Mouse (Mus musculus): Measurements from ENCODE around the gene Lamtor4. TPM values are rescaled to one million over a fixed set of nuclear protein-coding genes. Genes with fewer than 3 reads are reported as not detected.

Gene Lamtor4
- polyA plus RNA-seq, 1 experiment from 2014 or later, result 77.9 TPM

GRCm38 (mm10) chr5:138260834-138261233 lies 5.6 kb downstream of the Lamtor4 start:
- Histone ChIP-seq H3K4me2 (peak overlapping the region; percentile 12; the same call in 1 of the 2 replicates), H3K27ac (replicated peaks) (peak overlapping the region; percentile 45; the same call in 1 of the 2 replicates), H3K9ac (peak overlapping the region; percentile 64), H3K4me1 (peaks cover 71% of the 10 kb centered on the region), H3K27me3 (replicated peaks) (no peaks in the 10 kb centered on the region), H3K4me3 (no peak overlapping the region), H3K36me3 (peaks cover 48% of the 10 kb centered on the region), H3K9me3 (no peaks in the 10 kb centered on the region)
- no peak for ATAC-seq (ENCODE audit: extremely low read depth, insufficient number of reproducible peaks, low FRiP score, low TSS enrichment)
- 51% methylated on average over 11 of the region's 11 CpGs for WGBS

GRCm38 (mm10) chr5:138262001-138262400 lies 6.7 kb downstream of the Lamtor4 start:
- Histone ChIP-seq H3K27ac (replicated peaks) (no peak overlapping the region), H3K27me3 (replicated peaks) (no peaks in the 10 kb centered on the region), H3K9me3 (no peaks in the 10 kb centered on the region), H3K36me3 (peaks cover 56% of the 10 kb centered on the region), H3K4me3 (no peak overlapping the region), H3K9ac (no peak overlapping the region; the same call in 1 of the 2 replicates), H3K4me1 (peaks cover 61% of the 10 kb centered on the region), H3K4me2 (no peak overlapping the region)
- WGBS, result 70% methylated on average over 4 of the region's 4 CpGs
- ATAC-seq (ENCODE audit: extremely low read depth, insufficient number of reproducible peaks, low FRiP score, low TSS enrichment), result no peak

GRCm38 (mm10) chr5:138262582-138263240 lies 7.4 kb downstream of the Lamtor4 start:
- Histone ChIP-seq H3K9me3 (no peaks in the 10 kb centered on the region), H3K4me1 (peaks cover 58% of the 10 kb centered on the region), H3K27me3 (replicated peaks) (no peaks in the 10 kb centered on the region), H3K27ac (replicated peaks) (no peak overlapping the region), H3K9ac (peak overlapping the region; percentile 97), H3K36me3 (peaks cover 50% of the 10 kb centered on the region), H3K4me3 (peak overlapping the region; percentile 92), H3K4me2 (peak overlapping the region; percentile 83)
- WGBS, result 55% methylated on average over 18 of the region's 18 CpGs
- ATAC-seq (ENCODE audit: extremely low read depth, insufficient number of reproducible peaks, low FRiP score, low TSS enrichment), result no peak

DNA sequence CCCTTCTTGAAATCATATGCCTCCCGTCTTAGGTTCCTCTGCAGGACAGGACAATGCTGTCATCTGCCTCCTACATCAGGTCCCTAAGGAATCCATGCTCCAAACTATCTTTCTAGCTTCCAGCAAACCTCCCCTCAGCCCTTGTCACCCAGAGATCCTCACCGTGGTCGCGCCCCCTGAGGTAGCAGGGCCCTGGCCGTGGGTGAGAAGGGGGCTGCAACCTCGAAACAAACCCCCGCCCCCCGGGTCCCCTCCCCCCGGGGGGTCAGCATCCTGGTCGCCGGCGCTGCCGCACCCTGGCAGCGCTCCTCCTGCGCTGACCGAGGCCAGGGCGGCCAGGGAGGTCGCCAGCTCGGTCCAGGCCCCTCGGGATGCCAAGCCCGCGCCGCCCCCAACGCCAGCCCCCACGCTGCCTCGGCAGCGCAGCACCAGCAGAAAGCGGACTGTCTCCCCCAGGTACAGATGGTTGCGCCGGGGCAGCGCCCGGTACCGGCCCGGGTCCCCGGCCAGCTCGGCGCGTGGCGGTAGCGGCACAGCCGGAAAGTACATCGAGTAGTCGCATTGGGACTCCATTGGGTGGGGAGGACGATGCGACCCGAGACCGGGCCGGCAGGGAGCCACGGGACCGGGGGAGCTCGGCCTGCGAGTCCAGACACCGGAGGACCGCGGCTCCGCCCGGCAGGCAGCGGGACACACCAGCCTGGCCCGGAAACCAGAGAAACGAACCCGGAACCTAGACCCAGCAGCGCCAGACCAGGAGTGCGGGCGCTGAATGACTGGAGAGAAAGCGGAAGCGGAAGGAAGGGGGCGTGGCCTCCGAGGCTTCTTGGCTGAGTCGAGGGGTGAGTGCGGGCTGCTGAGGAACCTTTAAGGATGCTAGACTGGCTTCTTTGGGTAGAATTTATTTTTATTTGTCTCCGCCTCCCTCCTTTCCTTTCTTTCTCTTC lies 8.3 kb downstream of the Lamtor4 start, which contains the start of gene BC037034:
Gene BC037034, minus strand, starts transcription at position 774 of the 947 bp plus-strand sequence.
- no peaks in the 10 kb centered on the region for H3K27me3 ChIP-seq (replicated peaks)
- peak within 1 kb of the TSS; percentile 92 for H3K4me3 ChIP-seq
- ATAC-seq (ENCODE audit: extremely low read depth, insufficient number of reproducible peaks, low FRiP score, low TSS enrichment), result peak; percentile 73
- no peaks in the 10 kb centered on the region for H3K9me3 ChIP-seq
- H3K4me1 ChIP-seq, result peaks cover 53% of the 10 kb centered on the region
- peak within 1 kb of the TSS; percentile 97 for H3K9ac ChIP-seq
- peak within 1 kb of the TSS; percentile 79 for H3K27ac ChIP-seq (replicated peaks)
- peaks cover 46% of the 10 kb centered on the region for H3K36me3 ChIP-seq
- under 1% methylated on average over 69 of the region's 71 CpGs for WGBS
- peak within 1 kb of the TSS; percentile 83 for H3K4me2 ChIP-seq

DNA sequence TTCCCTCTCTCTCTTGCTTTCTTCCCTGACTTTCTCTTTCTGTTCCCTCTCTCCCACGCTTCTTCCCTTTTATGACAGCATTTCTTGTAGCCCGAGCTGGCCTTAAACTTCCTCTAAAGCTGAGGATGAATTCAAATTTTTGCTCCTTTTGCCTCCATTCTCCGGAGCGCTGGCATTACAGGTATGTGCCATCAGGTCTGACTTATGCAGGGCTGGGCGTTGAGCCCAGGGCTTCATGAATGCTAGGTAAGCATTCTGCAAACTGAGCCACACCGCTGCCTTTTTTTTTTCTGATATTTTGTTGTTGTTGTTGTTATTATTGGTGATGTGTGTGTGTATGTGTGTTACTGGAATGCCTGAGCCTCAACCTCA lies 8.9 kb downstream of the Lamtor4 start:
- peaks cover 46% of the 10 kb centered on the region for H3K4me1 ChIP-seq
- no peaks in the 10 kb centered on the region for H3K27me3 ChIP-seq (replicated peaks)
- H3K4me2 ChIP-seq, result peak overlapping the region; percentile 83
- 10% methylated on average over 6 of the region's 6 CpGs for WGBS
- no peak for ATAC-seq (ENCODE audit: extremely low read depth, insufficient number of reproducible peaks, low FRiP score, low TSS enrichment)
- peak overlapping the region; percentile 97 for H3K9ac ChIP-seq
- H3K9me3 ChIP-seq, result no peaks in the 10 kb centered on the region
- H3K36me3 ChIP-seq, result peaks cover 40% of the 10 kb centered on the region
- peak overlapping the region; percentile 92 for H3K4me3 ChIP-seq
- 0 out of 2 replicates have a peak overlapping the region, but pooled peaks have one; percentile 79 for H3K27ac ChIP-seq (replicated peaks)

GRCm38 (mm10) chr5:138265712-138266111 lies 10.4 kb downstream of the Lamtor4 start:
- no peak overlapping the region for H3K9ac ChIP-seq
- H3K9me3 ChIP-seq, result no peaks in the 10 kb centered on the region
- H3K4me3 ChIP-seq, result no peak overlapping the region
- peaks cover 8% of the 10 kb centered on the region for H3K27me3 ChIP-seq (replicated peaks)
- peaks cover 25% of the 10 kb centered on the region for H3K36me3 ChIP-seq
- H3K4me2 ChIP-seq, result no peak overlapping the region
- 83% methylated on average over 4 of the region's 4 CpGs for WGBS
- H3K27ac ChIP-seq (replicated peaks), result no peak overlapping the region
- H3K4me1 ChIP-seq, result peaks cover 31% of the 10 kb centered on the region
- no peak for ATAC-seq (ENCODE audit: extremely low read depth, insufficient number of reproducible peaks, low FRiP score, low TSS enrichment)

DNA sequence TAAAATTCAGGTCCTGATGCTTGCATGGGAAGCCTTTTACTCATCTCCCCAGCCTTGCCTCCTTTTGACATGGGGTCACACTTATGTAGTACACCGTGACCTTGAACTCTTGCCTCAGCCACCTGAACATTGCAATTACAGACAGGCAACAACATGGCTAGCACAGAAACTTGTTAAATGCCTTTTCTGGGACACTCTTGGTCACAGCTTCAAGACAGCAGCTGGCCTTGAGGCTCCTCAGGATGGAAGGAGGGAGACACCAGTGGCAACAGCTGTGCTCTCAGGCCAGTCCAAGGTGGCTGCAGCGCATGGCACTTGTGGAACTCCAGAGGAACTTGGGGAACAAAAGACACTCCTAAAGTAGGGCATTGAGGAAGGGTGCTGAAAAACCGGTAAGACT lies 11.8 kb downstream of the Lamtor4 start:
- ATAC-seq (ENCODE audit: extremely low read depth, insufficient number of reproducible peaks, low FRiP score, low TSS enrichment), result no peak
- 86% methylated on average over 3 of the region's 3 CpGs for WGBS
- no peak overlapping the region for H3K4me2 ChIP-seq

GRCm38 (mm10) chr5:138268980-138269379 lies 13.7 kb downstream of the Lamtor4 start:
- Histone ChIP-seq H3K4me2 (no peak overlapping the region), H3K27ac (replicated peaks) (no peak overlapping the region), H3K4me1 (peaks cover 20% of the 10 kb centered on the region), H3K9ac (no peak overlapping the region), H3K4me3 (no peak overlapping the region), H3K27me3 (replicated peaks) (peaks cover 31% of the 10 kb centered on the region), H3K36me3 (peaks cover 13% of the 10 kb centered on the region), H3K9me3 (no peaks in the 10 kb centered on the region)
- no peak for ATAC-seq (ENCODE audit: extremely low read depth, insufficient number of reproducible peaks, low FRiP score, low TSS enrichment)
- WGBS, result 63% methylated on average over 4 of the region's 4 CpGs

More for the DNA sequence above, 11.8 kb downstream of the Lamtor4 start:
- peaks cover 22% of the 10 kb centered on the region for H3K27me3 ChIP-seq (replicated peaks)
- H3K36me3 ChIP-seq, result peaks cover 13% of the 10 kb centered on the region
- H3K27ac ChIP-seq (replicated peaks), result no peak overlapping the region
- peaks cover 25% of the 10 kb centered on the region for H3K4me1 ChIP-seq
- no peak overlapping the region for H3K9ac ChIP-seq
- no peak overlapping the region for H3K4me3 ChIP-seq
- H3K9me3 ChIP-seq, result no peaks in the 10 kb centered on the region

DNA sequence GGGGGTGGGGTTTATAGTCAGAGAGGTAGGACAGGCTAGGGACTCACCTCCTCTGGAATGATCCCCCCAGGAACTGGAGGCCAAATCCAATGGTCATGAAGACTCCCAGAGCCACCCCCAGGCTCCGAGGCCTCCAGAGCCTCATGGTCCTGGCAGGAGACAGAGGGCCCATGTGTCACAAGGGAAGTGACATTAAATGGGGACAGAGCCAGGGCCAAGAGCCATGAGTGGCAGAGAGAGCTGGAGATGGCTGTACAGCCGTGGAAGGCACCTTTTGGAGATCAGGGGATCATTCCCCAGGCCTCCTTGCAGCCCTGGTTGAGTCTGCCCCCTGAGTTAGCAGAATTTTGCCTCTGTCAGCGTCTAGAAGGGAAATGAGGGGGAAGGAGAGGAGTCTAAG lies 15.9 kb downstream of the Lamtor4 start:
- peaks cover 10% of the 10 kb centered on the region for H3K36me3 ChIP-seq
- no peak for ATAC-seq (ENCODE audit: extremely low read depth, insufficient number of reproducible peaks, low FRiP score, low TSS enrichment)
- peaks cover 23% of the 10 kb centered on the region for H3K4me1 ChIP-seq
- 44% methylated on average over 3 of the region's 3 CpGs for WGBS
- H3K27ac ChIP-seq (replicated peaks), result no peak overlapping the region
- H3K4me3 ChIP-seq, result no peak overlapping the region
- H3K9me3 ChIP-seq, result no peaks in the 10 kb centered on the region
- H3K4me2 ChIP-seq, result no peak overlapping the region
- H3K27me3 ChIP-seq (replicated peaks), result peaks cover 41% of the 10 kb centered on the region
- H3K9ac ChIP-seq, result no peak overlapping the region; the same call in 1 of the 2 replicates

DNA sequence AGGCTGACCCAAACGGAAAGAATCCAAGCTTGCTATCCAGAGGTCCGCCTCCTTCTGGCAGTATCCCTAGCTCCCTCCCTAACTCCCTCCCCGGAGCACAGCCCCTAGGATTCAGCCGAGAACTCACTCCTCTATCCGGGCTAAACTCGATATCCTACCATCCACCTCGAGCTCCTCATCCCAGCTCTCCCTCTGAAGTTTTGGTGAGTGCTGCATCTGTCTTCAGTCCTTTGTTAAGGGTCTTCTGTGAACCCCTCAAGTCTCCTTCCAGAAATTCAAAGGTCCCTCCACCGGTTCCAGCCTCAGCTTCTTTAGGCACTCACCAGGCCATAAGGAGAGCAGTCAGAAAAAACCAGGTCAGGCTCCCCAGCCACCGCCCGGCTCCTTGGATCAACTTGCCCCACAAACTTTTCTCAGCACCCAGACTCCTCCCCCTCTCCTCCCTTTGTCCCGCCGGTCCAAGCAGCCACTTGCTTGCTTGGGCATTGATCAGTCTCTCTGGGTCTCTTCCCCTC lies 17.2 kb downstream of the Lamtor4 start, which contains the start of gene Gal3st4:
Gene Gal3st4, minus strand, starts transcription at position 432 of the 515 bp plus-strand sequence.
- Histone ChIP-seq H3K27ac (replicated peaks) (no peak within 1 kb of the TSS), H3K27me3 (replicated peaks) (peaks cover 45% of the 10 kb centered on the region), H3K4me1 (peaks cover 23% of the 10 kb centered on the region), H3K4me3 (peak within 1 kb of the TSS; percentile 31), H3K9ac (peak within 1 kb of the TSS; percentile 67), H3K4me2 (peak within 1 kb of the TSS; percentile 58), H3K9me3 (no peaks in the 10 kb centered on the region), H3K36me3 (peaks cover 7% of the 10 kb centered on the region; the same call in 1 of the 2 replicates)
- 1% methylated on average over 12 of the region's 12 CpGs for WGBS
- ATAC-seq (ENCODE audit: extremely low read depth, insufficient number of reproducible peaks, low FRiP score, low TSS enrichment), result no peak

DNA sequence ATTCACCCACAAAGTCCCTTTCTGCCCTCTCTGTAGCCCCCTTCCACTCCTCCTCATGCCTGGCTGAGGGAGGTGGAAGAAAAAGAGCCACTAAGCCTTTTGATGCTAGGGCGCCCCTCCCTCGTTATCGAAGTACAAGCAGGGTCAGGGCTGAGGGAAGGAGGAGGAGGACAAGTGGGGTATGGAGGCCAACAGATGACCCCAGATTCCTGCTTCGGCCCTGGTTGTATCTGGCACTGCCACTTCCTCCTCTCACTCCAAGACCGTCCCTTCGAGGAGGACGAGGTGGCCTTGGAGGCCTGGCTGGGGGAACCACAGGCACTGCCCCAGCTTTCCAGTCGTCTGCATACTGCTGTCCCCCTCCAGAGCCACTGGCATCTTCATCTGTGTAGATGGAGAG lies 18.9 kb downstream of the Lamtor4 start:
- no peaks in the 10 kb centered on the region for H3K9me3 ChIP-seq
- H3K4me3 ChIP-seq, result no peak overlapping the region
- no peak overlapping the region for H3K4me2 ChIP-seq
- peaks cover 13% of the 10 kb centered on the region; the same call in 1 of the 2 replicates for H3K36me3 ChIP-seq
- ATAC-seq (ENCODE audit: extremely low read depth, insufficient number of reproducible peaks, low FRiP score, low TSS enrichment), result no peak
- 65% methylated on average over 8 of the region's 8 CpGs for WGBS
- peaks cover 45% of the 10 kb centered on the region for H3K27me3 ChIP-seq (replicated peaks)
- peaks cover 28% of the 10 kb centered on the region for H3K4me1 ChIP-seq
- H3K9ac ChIP-seq, result no peak overlapping the region
- no peak overlapping the region for H3K27ac ChIP-seq (replicated peaks)

All from heart, embryonic 13.5 days (tissue).